Comparison of ENCODE assay signal across 17 mouse cellular contexts in the genomic region with DNA sequence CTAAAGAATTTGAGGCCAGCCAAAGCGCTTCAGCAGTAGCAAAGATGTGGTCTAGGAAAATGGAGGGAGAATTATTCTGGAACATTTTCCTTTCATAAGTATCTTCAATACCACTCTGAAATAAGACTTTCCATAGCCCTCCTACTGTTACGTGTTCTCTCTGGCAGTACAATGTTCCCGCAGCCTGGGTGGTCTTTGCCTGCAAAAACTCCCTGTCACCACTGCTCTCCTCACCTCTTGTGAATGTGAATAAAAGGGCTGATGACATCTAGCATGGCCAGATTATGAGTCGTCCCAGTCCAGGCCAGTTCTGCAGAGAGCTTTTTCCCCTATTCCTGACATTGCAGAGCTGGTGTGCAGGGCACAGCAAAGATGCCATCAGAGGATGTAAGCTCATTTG. TPM values are rescaled to one million over a fixed set of nuclear protein-coding genes. Genes with fewer than 3 reads are reported as not detected.
"Had no signal": no experiment of that assay in that cellular context is flagged by ENCODE, and none has a peak within 500 bp of the region (broad histone marks: within the 10 kb centered on the region; RNA-seq: fewer than 3 reads in every experiment).

No protein-coding gene starts in this region.

- ATAC-seq: intestine, embryonic 15.5 days; midbrain, embryonic 13.5 days had no signal

- H3K9me3 ChIP-seq: intestine, embryonic 15.5 days; limb, embryonic 13.5 days; liver, embryonic 13.5 days; midbrain, embryonic 13.5 days; stomach, embryonic 15.5 days had no signal

- H3K4me3 ChIP-seq: intestine, embryonic 15.5 days; limb, embryonic 13.5 days; liver, embryonic 13.5 days; midbrain, embryonic 13.5 days; stomach, embryonic 15.5 days had no signal

- H3K9ac ChIP-seq: intestine, embryonic 15.5 days; limb, embryonic 13.5 days; liver, embryonic 13.5 days; midbrain, embryonic 13.5 days; stomach, embryonic 15.5 days had no signal

- H3K27ac ChIP-seq: intestine, embryonic 15.5 days; limb, embryonic 13.5 days; liver, embryonic 13.5 days; macrophage; midbrain, embryonic 13.5 days; stomach, embryonic 15.5 days had no signal

- H3K27me3 ChIP-seq: intestine, embryonic 15.5 days; liver, embryonic 13.5 days; midbrain, embryonic 13.5 days; stomach, embryonic 15.5 days had no signal

- DNase-seq: kidney, adult 18-20 months; kidney, adult 9 months; kidney, postnatal 14 days; kidney, postnatal 4 days; left cerebral cortex, postnatal 4 days; liver, embryonic 13.5 days; lung, adult 2 months; lung, postnatal 14 days; right cerebral cortex, postnatal 25 days; spleen, adult 18-20 months; thymus, adult 2 months; thymus, postnatal 14 days had no signal

- H3K4me2 ChIP-seq: intestine, embryonic 15.5 days; limb, embryonic 13.5 days; liver, embryonic 13.5 days; midbrain, embryonic 13.5 days; stomach, embryonic 15.5 days had no signal

- H3K4me1 ChIP-seq: intestine, embryonic 15.5 days; liver, embryonic 13.5 days; midbrain, embryonic 13.5 days; stomach, embryonic 15.5 days had no signal

- H3K36me3 ChIP-seq: intestine, embryonic 15.5 days; limb, embryonic 13.5 days; liver, embryonic 13.5 days; midbrain, embryonic 13.5 days; stomach, embryonic 15.5 days had no signal

RNA-seq across cellular contexts. Expression of gene Pamr1, which starts 16.4 kb away (rescaled TPM):
- polyA plus RNA-seq: macrophage had no signal
